Mouse (Mus musculus): Measurements from ENCODE around the gene Acad8. TPM values are rescaled to one million over a fixed set of nuclear protein-coding genes. Genes with fewer than 3 reads are reported as not detected.

The Acad8 gene
- total RNA-seq, 1 experiment: 33.2 TPM

GRCm38 (mm10) chr9:26998669-26999460, 501 bp downstream of the Acad8 start:
- H3K9ac ChIP-seq (ENCODE audit: insufficient read depth, low read depth, low read length, poor library complexity, severe bottlenecking): peak overlapping the region; percentile 96
- peak overlapping the region; percentile 84 to 86 for H3K4me3 ChIP-seq (ENCODE audit: insufficient read depth in 1 of 2, low read depth in 1 of 2, low read length in 2 of 2, poor library complexity in 1 of 2, severe bottlenecking in 1 of 2)
- in situ Hi-C loops (cut with MboI; ENCODE audit: low sequenced_read_pairs in 2 of 2, unreplicated experiment in 2 of 2): no loop called here
- peaks cover 4 to 7% of the 10 kb centered on the region in 2 experiments; a peak in 3 of 4 replicates for H3K4me1 ChIP-seq (ENCODE audit: control insufficient read depth in 2 of 2, insufficient read depth in 2 of 2, low read length in 2 of 2, poor library complexity in 1 of 2)
- H3K27ac ChIP-seq (ENCODE audit: insufficient read depth, low read depth, low read length, poor library complexity, severe bottlenecking): no peak overlapping the region
- H3K36me3 ChIP-seq (ENCODE audit: control insufficient read depth, insufficient read depth, low read length, poor library complexity, severe bottlenecking): peaks cover 5% of the 10 kb centered on the region
- DNase-seq (ENCODE audit: low read depth, low spot score): no peak
- TF ChIP-seq HCFC1 (IDR thresholded peaks at IDR 0.05; ENCODE audit: borderline replicate concordance, insufficient read depth, low read length): no peak
- no peak for TF ChIP-seq MAFK (IDR thresholded peaks at IDR 0.05; ENCODE audit: insufficient read depth, low read depth, low read length)
- no peak for TF ChIP-seq ZNF384 (IDR thresholded peaks at IDR 0.05; ENCODE audit: low read depth, low read length)
- TF ChIP-seq ZC3H11A (IDR thresholded peaks at IDR 0.05; ENCODE audit: borderline replicate concordance, low read depth, low read length): no peak
- TF ChIP-seq CHD2 (IDR thresholded peaks at IDR 0.05; ENCODE audit: low read depth, low read length): no peak
- no peaks in the 10 kb centered on the region for H3K9me3 ChIP-seq (ENCODE audit: control insufficient read depth, insufficient read depth, low read depth, low read length)

GRCm38 (mm10) chr9:26997501-26997900, 1.9 kb downstream of the Acad8 start:
- Histone ChIP-seq H3K4me1 (ENCODE audit: control insufficient read depth in 2 of 2, insufficient read depth in 2 of 2, low read length in 2 of 2, poor library complexity in 1 of 2) (peaks cover 4 to 7% of the 10 kb centered on the region in 2 experiments; a peak in 3 of 4 replicates), H3K36me3 (ENCODE audit: control insufficient read depth, insufficient read depth, low read length, poor library complexity, severe bottlenecking) (no peaks in the 10 kb centered on the region), H3K4me3 (ENCODE audit: insufficient read depth in 1 of 2, low read depth in 1 of 2, low read length in 2 of 2, poor library complexity in 1 of 2, severe bottlenecking in 1 of 2) (no peak overlapping the region), H3K9ac (ENCODE audit: insufficient read depth, low read depth, low read length, poor library complexity, severe bottlenecking) (no peak overlapping the region), H3K27ac (ENCODE audit: insufficient read depth, low read depth, low read length, poor library complexity, severe bottlenecking) (no peak overlapping the region), H3K9me3 (ENCODE audit: control insufficient read depth, insufficient read depth, low read depth, low read length) (no peaks in the 10 kb centered on the region)
- in situ Hi-C loops (cut with MboI; ENCODE audit: low sequenced_read_pairs in 2 of 2, unreplicated experiment in 2 of 2): no loop called here
- TF ChIP-seq HCFC1 (IDR thresholded peaks at IDR 0.05; ENCODE audit: borderline replicate concordance, insufficient read depth, low read length): no peak
- DNase-seq (ENCODE audit: low read depth, low spot score): no peak

- TF ChIP-seq MAFK (IDR thresholded peaks at IDR 0.05; ENCODE audit: insufficient read depth, low read depth, low read length) (no peak), CHD2 (IDR thresholded peaks at IDR 0.05; ENCODE audit: low read depth, low read length) (no peak), ZC3H11A (IDR thresholded peaks at IDR 0.05; ENCODE audit: borderline replicate concordance, low read depth, low read length) (no peak), ZNF384 (IDR thresholded peaks at IDR 0.05; ENCODE audit: low read depth, low read length) (no peak), HCFC1 (IDR thresholded peaks at IDR 0.05; ENCODE audit: borderline replicate concordance, insufficient read depth, low read length) (no peak)
- in situ Hi-C loops (cut with MboI; ENCODE audit: low sequenced_read_pairs in 2 of 2, unreplicated experiment in 2 of 2): no loop called here
- H3K9ac ChIP-seq (ENCODE audit: insufficient read depth, low read depth, low read length, poor library complexity, severe bottlenecking): no peak overlapping the region
- DNase-seq (ENCODE audit: low read depth, low spot score): no peak
- H3K9me3 ChIP-seq (ENCODE audit: control insufficient read depth, insufficient read depth, low read depth, low read length): no peaks in the 10 kb centered on the region
- no peak overlapping the region for H3K27ac ChIP-seq (ENCODE audit: insufficient read depth, low read depth, low read length, poor library complexity, severe bottlenecking)
- no peaks in the 10 kb centered on the region for H3K36me3 ChIP-seq (ENCODE audit: control insufficient read depth, insufficient read depth, low read length, poor library complexity, severe bottlenecking)
- no peak overlapping the region for H3K4me3 ChIP-seq (ENCODE audit: insufficient read depth in 1 of 2, low read depth in 1 of 2, low read length in 2 of 2, poor library complexity in 1 of 2, severe bottlenecking in 1 of 2)
- H3K4me1 ChIP-seq (ENCODE audit: control insufficient read depth in 2 of 2, insufficient read depth in 2 of 2, low read length in 2 of 2, poor library complexity in 1 of 2): peaks cover 4 to 7% of the 10 kb centered on the region in 2 experiments; a peak in 3 of 4 replicates
Observed at GRCm38 (mm10) chr9:26997062-26997461, 2.3 kb downstream of the Acad8 start.

GRCm38 (mm10) chr9:26993900-26994299, 5.5 kb downstream of the Acad8 start:
- Histone ChIP-seq H3K36me3 (ENCODE audit: control insufficient read depth, insufficient read depth, low read length, poor library complexity, severe bottlenecking) (peaks cover 13% of the 10 kb centered on the region), H3K27ac (ENCODE audit: insufficient read depth, low read depth, low read length, poor library complexity, severe bottlenecking) (no peak overlapping the region), H3K4me1 (ENCODE audit: control insufficient read depth in 2 of 2, insufficient read depth in 2 of 2, low read length in 2 of 2, poor library complexity in 1 of 2) (peaks cover 4 to 7% of the 10 kb centered on the region in 2 experiments; a peak in 3 of 4 replicates), H3K9ac (ENCODE audit: insufficient read depth, low read depth, low read length, poor library complexity, severe bottlenecking) (no peak overlapping the region), H3K9me3 (ENCODE audit: control insufficient read depth, insufficient read depth, low read depth, low read length) (no peaks in the 10 kb centered on the region), H3K4me3 (ENCODE audit: insufficient read depth in 1 of 2, low read depth in 1 of 2, low read length in 2 of 2, poor library complexity in 1 of 2, severe bottlenecking in 1 of 2) (no peak overlapping the region)
- no peak for DNase-seq (ENCODE audit: low read depth, low spot score)
- TF ChIP-seq ZNF384 (IDR thresholded peaks at IDR 0.05; ENCODE audit: low read depth, low read length) (no peak), HCFC1 (IDR thresholded peaks at IDR 0.05; ENCODE audit: borderline replicate concordance, insufficient read depth, low read length) (no peak), MAFK (IDR thresholded peaks at IDR 0.05; ENCODE audit: insufficient read depth, low read depth, low read length) (no peak), CHD2 (IDR thresholded peaks at IDR 0.05; ENCODE audit: low read depth, low read length) (no peak), ZC3H11A (IDR thresholded peaks at IDR 0.05; ENCODE audit: borderline replicate concordance, low read depth, low read length) (no peak)
- in situ Hi-C loops (cut with MboI; ENCODE audit: low sequenced_read_pairs in 2 of 2, unreplicated experiment in 2 of 2): no loop called here

Data from ES-E14 (cell line).